Mouse (Mus musculus): ENCODE measurements around the gene Tssk1.
A peak's percentile ranks its signal among the peaks of the same experiment; 100 is the strongest.

Tssk1 gene

GRCm38 (mm10) chr16:17898462-17898861 is 4.4 kb downstream of the Tssk1 start, which contains the start of the genes Dgcr2 and Tssk2:
Gene Dgcr2, minus strand, starts transcription at chr16:17898562.
Gene Tssk2, plus strand, starts transcription at chr16:17898637.
- DNase-seq (ENCODE audit: low spot score) = no peak

- DNase-seq (ENCODE audit: low spot score) = peak; percentile 79
Measured at GRCm38 (mm10) chr16:17911052-17911595, 17.1 kb downstream of the Tssk1 start, which contains the start of gene Ess2. Gene Ess2, minus strand, starts transcription at chr16:17911348.

GRCm38 (mm10) chr16:17914307-17915249 is 20.6 kb downstream of the Tssk1 start, which contains the start of gene Gsc2:
Gene Gsc2, minus strand, starts transcription at chr16:17915059.
- no peak for DNase-seq (ENCODE audit: low spot score)

DNA sequence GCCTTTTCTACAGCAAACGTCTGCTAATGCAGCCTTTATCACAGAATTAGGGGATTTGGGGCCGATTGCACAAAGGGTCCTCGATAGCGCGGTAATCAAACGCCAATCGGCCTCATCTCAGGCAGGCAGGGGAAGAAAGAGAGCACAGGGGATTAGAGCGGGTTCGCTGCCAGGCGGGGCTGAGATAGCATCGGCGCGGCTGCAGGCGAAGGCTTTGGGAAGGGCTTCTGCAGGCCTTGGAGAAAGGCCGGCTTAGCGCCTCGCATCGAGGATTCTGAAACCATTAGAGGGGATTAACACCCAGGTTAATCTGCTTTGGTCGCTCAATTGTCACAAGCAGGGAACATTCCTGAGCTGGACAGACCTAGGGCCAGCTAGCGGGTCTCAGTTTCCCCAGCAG is 26.6 kb downstream of the Tssk1 start:
- no peak for DNase-seq (ENCODE audit: low spot score)

GRCm38 (mm10) chr16:17921325-17922162 is 27.5 kb downstream of the Tssk1 start:
- peak; percentile 88 for DNase-seq (ENCODE audit: low spot score)

DNA sequence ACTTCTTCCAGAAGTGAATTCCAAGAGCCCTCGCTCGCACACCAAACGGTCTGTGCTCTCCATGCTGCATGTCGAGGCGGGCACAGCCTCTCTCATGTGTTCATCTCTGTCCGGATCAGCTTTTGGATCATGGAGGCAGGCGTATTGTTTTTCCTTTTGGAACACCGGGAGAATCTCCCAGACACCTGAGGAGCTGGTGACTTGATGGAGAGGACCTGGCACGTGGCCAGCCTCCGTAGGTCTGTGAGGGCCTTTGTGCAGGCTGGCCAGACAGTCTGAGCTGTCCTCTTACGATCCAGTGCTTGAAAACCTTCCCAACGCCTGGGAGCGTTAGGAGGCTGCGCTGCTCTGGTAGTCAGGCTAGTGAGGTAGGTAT is 28.1 kb downstream of the Tssk1 start:
- no peak for DNase-seq (ENCODE audit: low spot score)

- DNase-seq (ENCODE audit: low spot score) = no peak
Measured at GRCm38 (mm10) chr16:17927351-17928082, 33.5 kb downstream of the Tssk1 start.

DNA sequence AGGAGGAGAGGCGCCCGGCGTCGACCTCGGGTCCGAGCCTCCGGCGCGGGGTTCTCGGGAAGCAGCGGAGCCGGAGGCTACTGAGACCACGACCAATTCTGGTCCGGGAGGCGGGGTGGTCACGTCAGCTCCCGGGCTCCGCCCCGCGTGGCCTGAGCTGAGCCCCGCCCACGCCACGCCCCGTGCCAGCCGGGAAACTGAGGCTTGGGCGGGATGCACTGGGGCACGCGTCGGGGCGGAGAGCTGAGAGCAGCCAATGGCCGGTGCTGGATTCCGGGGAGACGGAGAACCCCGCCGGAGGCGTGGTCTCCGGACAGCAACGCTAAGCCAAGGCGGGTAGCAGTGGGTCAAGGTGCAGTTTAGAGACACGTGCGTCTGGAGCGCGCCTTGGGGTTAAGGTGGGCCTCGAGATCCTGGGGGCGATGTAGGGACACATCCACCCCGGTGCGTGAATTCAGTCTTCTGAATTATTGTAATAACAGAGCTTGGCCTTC is 34.1 kb downstream of the Tssk1 start, which contains the start of gene Slc25a1:
TSS of gene Slc25a1 (minus strand) at position 133 of the 494 bp plus-strand sequence.
- DNase-seq (ENCODE audit: low spot score) = peak; percentile 77

DNA sequence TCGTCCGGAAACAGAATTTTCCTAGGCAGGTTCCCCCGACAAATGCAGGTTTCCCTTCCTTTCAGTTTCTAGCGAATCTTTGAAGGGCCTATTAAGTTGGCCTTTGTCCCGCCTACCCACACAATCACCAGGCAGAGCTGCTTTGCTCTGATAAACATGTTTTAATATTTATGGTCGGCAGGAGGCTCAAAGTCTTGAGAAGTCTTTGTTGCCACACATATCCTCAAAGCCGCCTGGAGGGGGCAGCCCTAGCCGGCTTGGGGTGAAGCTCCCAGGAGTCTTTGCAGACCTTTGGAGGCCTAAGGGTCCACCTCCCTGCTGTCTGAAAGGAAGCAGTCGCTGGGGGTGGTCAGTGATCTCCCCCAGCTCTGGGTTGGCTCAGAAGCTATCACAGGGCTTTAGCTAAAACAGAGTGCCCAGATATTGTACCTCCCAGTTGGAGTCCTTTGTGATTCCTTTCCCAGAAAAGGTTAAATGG is 34.6 kb downstream of the Tssk1 start:
- peak; percentile 60 for DNase-seq (ENCODE audit: low spot score)

GRCm38 (mm10) chr16:17929211-17929610 is 35.2 kb downstream of the Tssk1 start:
- DNase-seq (ENCODE audit: low spot score) = no peak

- DNase-seq (ENCODE audit: low spot score) = no peak
Measured at GRCm38 (mm10) chr16:17929631-17930030, 35.6 kb downstream of the Tssk1 start.

- DNase-seq (ENCODE audit: low spot score) = no peak
Measured at GRCm38 (mm10) chr16:17931906-17932460, 38.0 kb downstream of the Tssk1 start.

GRCm38 (mm10) chr16:17933594-17934444 is 39.8 kb downstream of the Tssk1 start:
- DNase-seq (ENCODE audit: low spot score) = no peak

DNA sequence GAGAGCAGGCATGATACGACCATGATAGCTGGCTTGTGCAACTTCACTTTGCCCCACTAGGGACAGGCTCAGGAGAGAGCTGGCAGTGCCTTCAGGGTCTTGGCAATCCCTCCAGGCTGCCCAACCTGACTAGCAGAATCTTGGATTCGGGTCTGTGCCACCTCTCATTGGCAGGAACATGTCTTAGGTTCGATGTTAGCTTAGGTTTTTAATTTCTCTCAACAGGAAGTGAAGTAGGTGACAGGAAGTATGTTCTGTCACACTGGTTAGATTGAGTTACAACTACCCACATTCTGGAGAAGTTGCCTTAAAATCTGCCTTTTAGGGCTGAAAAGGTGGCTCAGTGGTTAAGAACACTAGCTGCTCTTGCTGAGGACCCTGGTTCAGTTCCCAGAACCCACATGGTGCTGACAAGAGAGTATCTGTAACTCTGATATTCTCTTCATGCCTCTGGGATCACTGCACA is 40.5 kb downstream of the Tssk1 start:
- no peak for DNase-seq (ENCODE audit: low spot score)

- DNase-seq (ENCODE audit: low spot score) = no peak
Measured at GRCm38 (mm10) chr16:17936776-17937175, 42.8 kb downstream of the Tssk1 start.

DNA sequence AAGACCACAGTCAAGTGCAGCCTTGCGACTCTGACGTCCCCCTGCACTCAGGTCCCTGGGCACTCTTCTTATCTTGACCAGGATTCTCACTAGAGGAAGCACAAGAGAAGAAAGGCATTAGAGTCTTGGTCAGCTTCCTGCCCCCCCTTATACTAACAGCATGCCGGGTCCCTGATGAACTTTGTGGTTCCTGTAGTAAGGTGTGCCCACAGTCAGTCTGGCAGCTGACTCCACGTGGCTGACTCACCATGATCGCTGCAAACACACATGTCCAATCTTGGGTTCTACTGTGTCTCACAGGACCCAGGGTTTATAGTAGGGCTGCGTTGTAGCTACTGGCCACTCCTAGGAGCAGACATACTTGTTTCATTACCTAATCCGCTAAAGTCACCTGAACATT is 44.2 kb downstream of the Tssk1 start:
- DNase-seq (ENCODE audit: low spot score) = no peak

DNA sequence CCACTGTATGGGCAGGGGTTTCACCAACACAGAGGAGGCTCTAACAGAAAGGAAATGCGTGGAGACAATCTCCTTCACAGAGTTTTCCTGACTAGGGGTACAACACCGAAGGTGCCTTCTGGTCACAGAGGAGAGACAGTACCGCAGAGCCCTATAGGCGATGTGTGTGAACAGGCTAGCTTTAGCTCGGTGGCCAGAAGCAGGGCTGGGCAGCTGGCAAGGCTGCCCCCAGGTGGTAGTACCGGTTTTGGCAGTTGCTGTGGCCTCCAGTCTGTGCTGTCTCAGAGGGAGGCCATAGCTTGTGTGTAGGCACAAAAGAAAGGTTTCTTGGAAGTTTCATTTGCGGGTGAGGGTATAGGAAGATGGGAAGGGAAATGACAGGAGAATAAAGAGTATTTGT is 44.8 kb downstream of the Tssk1 start:
- DNase-seq (ENCODE audit: low spot score) = peak; percentile 70

- DNase-seq (ENCODE audit: low spot score) = peak; percentile 25
Measured at GRCm38 (mm10) chr16:17939255-17939751, 45.3 kb downstream of the Tssk1 start.

DNA sequence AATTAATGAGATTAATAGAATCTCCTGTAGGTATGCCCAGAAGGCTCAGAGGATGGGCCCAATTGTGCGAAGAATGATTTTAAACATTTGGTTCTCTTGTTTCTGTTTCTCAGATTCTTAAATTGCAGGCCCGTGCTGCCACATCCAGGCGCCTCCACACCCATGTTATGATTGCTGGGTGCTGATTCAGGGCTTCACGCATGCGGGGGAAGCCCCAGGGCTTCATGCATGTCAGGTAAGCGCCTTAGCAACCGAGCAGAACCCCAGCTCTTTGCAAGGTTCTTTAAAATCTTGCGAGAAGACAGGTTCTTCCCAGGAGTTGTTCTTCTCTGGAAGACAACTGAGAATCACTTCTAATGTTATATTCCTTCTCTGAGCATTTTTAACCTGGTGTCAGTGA is 49.4 kb downstream of the Tssk1 start:
- no peak for DNase-seq (ENCODE audit: low spot score)
